Mouse (Mus musculus) bone marrow macrophage, adult 2 months (primary cell): ENCODE measurements around the gene Reep3. TPM values are rescaled to one million over a fixed set of nuclear protein-coding genes. Genes with fewer than 3 reads are reported as not detected.

Experiments used
- H3K27ac ChIP-seq: 2 replicates; pipeline ENCODE4 v1.5.1; 2012; ENCODE audit warnings: low read depth, low read length; ENCODE audit not compliant: insufficient read depth
- H3K4me1 ChIP-seq: 2 replicates; pipeline ENCODE4 v1.6.1; 2012; ENCODE audit warnings: low read length; ENCODE audit not compliant: control insufficient read depth, insufficient read depth
- H3K4me3 ChIP-seq: 2 replicates; pipeline ENCODE4 v1.5.1; 2012; ENCODE audit warnings: mild to moderate bottlenecking, low read length, moderate library complexity; ENCODE audit not compliant: insufficient read depth
- CTCF ChIP-seq: IDR thresholded peaks from 2 replicates; pipeline ENCODE4 v1.5.1; 2012; ENCODE audit warnings: low read depth, mild to moderate bottlenecking, low read length, moderate library complexity
- POLR2A ChIP-seq: IDR thresholded peaks from 2 replicates; pipeline ENCODE4 v1.6.1; 2012; ENCODE audit warnings: mild to moderate bottlenecking, low read depth, low read length, borderline replicate concordance
- polyA plus RNA-seq: library from polyadenylated mRNA; stranded (reverse); fragments of >200 nt; gene quantifications from 2 replicates; pipeline ENCODE4 v1.2.4, GENCODE M21; 2012; ENCODE audit not compliant: missing spikeins, insufficient read depth, insufficient read length

The Reep3 gene
- polyA plus RNA-seq, 1 experiment: 69.2 TPM

GRCm38 (mm10) chr10:67100011-67100661 lies 3.4 kb upstream of the Reep3 start:
- TF ChIP-seq CTCF: no peak
- TF ChIP-seq POLR2A: no peak
- Histone ChIP-seq H3K4me1 (peaks cover 58% of the 10 kb centered on the region), H3K4me3 (peak overlapping the region; percentile 12; the same call in 1 of the 2 replicates), H3K27ac (peak overlapping the region; percentile 39)

DNA sequence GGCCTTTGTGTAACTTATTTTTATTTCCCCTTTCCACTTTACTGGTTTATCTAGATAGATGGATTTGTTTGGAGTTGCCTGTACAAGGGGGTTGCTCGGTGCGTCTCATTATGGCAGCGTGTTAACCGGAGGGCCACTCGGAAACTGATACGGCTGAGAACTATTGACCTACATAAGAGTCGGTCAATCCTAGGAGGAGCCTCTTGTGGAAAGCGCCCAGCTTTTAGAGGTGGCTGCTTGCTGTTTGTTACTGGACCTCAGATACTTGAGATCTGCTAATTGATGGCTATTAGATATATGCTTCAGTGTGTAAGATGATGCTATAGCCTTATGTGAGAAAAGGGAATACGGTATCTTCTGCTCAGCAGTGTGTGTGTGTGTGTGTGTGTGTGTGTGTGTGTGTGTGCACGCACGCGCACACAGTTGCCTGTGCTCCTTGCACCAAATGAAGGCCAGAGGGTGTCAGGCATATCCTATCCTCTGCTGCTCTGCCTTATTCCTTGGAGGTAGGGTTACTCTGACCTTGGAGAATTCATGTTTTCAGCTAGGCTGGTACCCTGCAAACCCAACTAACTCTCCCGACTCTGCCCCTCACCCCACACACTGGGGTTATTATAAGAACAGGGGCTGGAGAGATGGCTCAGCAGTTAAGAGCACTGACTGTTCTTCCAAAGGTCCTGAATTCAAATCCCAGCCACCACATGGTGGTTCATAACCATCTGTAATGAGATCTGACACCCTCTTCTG lies 2.6 kb upstream of the Reep3 start:
- H3K27ac ChIP-seq: no peak overlapping the region
- H3K4me1 ChIP-seq: peaks cover 53% of the 10 kb centered on the region
- no peak overlapping the region for H3K4me3 ChIP-seq
- TF ChIP-seq POLR2A (no peak), CTCF (no peak)

DNA sequence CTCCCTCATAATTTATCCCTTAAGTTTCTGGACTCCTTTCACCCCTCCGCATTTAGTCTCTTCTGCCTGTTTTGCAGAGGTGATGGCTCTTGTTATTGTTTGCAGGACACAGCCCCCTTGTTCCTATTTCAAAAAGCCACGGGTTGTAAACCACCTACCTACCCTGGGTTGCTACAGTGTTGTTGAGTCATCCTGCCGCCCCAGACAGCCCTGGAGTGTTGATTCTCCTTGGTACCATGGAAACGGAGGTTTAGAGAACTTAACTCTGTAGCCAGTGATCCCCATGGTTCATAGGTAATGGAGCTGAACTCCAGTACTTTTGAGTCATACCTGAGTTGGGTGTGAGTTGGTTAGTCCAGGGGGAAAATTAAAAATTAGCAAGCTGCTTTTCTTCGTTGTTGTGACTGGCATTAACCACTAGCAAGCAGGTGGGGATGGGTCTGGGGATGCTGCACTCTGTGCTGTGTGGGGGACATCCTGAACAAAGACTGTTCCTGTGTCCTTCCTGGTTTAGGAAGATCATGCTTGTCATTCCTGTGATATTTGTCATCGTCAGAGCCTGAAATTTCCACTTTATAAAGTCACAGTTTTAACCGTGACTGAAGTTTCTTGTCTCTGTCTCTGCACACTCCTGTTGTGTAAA lies 1.8 kb upstream of the Reep3 start:
- Histone ChIP-seq H3K4me3 (peak overlapping the region; percentile 81), H3K4me1 (peaks cover 45% of the 10 kb centered on the region), H3K27ac (peak overlapping the region; percentile 81; the same call in 1 of the 2 replicates)
- TF ChIP-seq POLR2A (no peak), CTCF (no peak)

DNA sequence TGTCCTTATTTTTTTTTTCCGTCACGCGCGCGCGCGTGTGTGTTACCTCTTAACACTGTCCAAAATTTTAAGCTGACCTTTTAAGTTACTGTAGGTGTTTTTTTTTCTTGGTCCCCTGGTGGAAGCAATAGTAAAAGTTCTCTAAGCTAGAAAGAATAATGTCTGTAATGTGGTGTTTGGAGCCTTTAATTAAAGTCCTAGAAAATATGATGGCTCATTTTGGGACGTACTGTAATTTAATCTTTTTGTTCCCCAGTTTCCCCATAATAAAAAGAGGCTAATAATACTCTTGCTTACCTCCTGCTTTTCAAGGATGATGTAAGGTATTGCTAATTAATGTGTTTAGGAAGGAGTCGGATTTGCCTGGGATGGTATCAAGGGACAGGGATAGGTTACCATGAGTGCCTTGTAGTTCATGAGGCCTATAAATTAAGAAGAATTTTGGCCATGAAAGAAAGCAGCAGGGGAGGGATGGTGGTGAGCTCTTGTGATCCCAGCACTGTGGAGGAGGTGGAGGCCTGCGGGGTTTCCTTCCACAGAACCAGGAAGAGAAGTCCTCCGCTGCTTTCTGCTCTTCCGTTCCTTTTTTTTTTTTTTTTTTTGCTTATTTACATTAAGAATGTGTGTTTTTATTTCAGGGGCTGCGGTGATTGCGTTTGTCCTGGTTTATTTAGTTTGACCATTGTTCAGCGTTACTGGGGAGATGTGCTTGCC lies 849 bp upstream of the Reep3 start:
- TF ChIP-seq POLR2A: no peak
- no peak for TF ChIP-seq CTCF
- peaks cover 41% of the 10 kb centered on the region for H3K4me1 ChIP-seq

GRCm38 (mm10) chr10:67095798-67096620 lies 736 bp downstream of the Reep3 start, which contains the start of gene Jmjd1c:
Jmjd1c (plus strand) TSS chr10:67096125.
- TF ChIP-seq POLR2A (no peak), CTCF (no peak)
- Histone ChIP-seq H3K4me3 (peak within 1 kb of the TSS; percentile 81), H3K27ac (peak within 1 kb of the TSS; percentile 89), H3K4me1 (peaks cover 25% of the 10 kb centered on the region)

More for the DNA sequence above, 849 bp upstream of the Reep3 start:
- Histone ChIP-seq H3K4me3 (peak overlapping the region; percentile 81), H3K27ac (peak overlapping the region; percentile 81)

GRCm38 (mm10) chr10:67094922-67095321 lies 1.8 kb downstream of the Reep3 start:
- H3K4me1 ChIP-seq: peaks cover 17% of the 10 kb centered on the region
- no peak for TF ChIP-seq POLR2A
- TF ChIP-seq CTCF: no peak

GRCm38 (mm10) chr10:67090611-67091010 lies 6.1 kb downstream of the Reep3 start:
- Histone ChIP-seq H3K4me1 (peaks cover 12% of the 10 kb centered on the region), H3K27ac (no peak overlapping the region), H3K4me3 (no peak overlapping the region)
- TF ChIP-seq POLR2A (no peak), CTCF (no peak)

More at GRCm38 (mm10) chr10:67094922-67095321, 1.8 kb downstream of the Reep3 start:
- no peak overlapping the region for H3K27ac ChIP-seq
- H3K4me3 ChIP-seq: no peak overlapping the region

DNA sequence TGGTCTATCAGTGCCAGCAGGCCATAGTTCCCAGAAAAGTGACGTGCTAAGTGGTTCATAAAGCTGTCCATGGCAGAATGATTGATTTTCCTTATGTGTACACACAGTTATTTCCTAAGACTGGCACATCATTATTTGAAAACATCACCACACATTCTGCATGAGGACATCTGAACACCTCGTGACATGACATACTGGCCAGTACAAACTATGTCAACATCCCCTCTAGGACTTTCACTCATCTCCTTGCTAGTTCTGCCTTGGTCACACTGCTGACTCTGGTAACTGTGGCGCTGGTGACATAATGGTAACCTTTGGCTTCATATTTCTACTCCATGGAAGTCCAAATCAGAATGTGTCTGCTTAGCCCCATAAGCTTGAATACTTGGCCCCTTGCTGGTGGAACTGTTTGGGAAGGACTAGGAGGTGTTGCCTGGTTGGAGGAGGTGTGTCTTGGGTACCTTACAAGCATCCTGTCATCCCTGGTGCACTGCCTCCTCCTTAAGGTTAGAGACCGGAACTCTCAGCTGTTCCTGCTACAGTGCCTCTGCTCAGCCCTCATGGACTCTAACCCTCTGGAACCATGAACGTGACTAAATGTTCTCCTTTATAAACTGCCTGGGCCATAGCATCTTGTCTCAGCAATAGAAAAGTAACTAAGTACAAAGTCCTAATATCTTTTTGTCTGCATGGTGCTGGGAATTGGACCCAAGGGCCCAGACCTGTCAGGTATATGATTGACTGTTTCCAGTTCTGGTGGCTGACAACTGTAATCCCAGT lies 9.1 kb downstream of the Reep3 start:
- TF ChIP-seq POLR2A: no peak
- no peak for TF ChIP-seq CTCF
- no peak overlapping the region for H3K27ac ChIP-seq
- H3K4me1 ChIP-seq: peaks cover 8% of the 10 kb centered on the region

More for the DNA sequence above, 9.1 kb downstream of the Reep3 start:
- H3K4me3 ChIP-seq: no peak overlapping the region
